Mouse (Mus musculus): Measurements from ENCODE around the gene Ccm2l. TPM values are rescaled to one million over a fixed set of nuclear protein-coding genes. Genes with fewer than 3 reads are reported as not detected.
A peak's percentile ranks its signal among the peaks of the same experiment; 100 is the strongest.

Gene Ccm2l
- total RNA-seq, 2 experiments from 2014 or later: 26.9 to 29.1 TPM

GRCm38 (mm10) chr2:153086166-153086565, 20.4 kb downstream of the Ccm2l start:
- intact Hi-C loops (cut with DNase I): no loop called here
- no peak for DNase-seq

GRCm38 (mm10) chr2:153087091-153087490, 21.3 kb downstream of the Ccm2l start:
- DNase-seq: no peak
- intact Hi-C loops (cut with DNase I): no loop called here

- no peak for DNase-seq
- intact Hi-C loops (cut with DNase I): no loop called here
Measured at GRCm38 (mm10) chr2:153089316-153089715, 23.6 kb downstream of the Ccm2l start.

- peak in 1 of 2 experiments; percentile 44 for DNase-seq
- intact Hi-C loops (cut with DNase I): no loop called here
Measured at GRCm38 (mm10) chr2:153090551-153091165, 24.9 kb downstream of the Ccm2l start.

- no peak for DNase-seq
- intact Hi-C loops (cut with DNase I): no loop called here
Measured at GRCm38 (mm10) chr2:153107046-153107766, 41.5 kb downstream of the Ccm2l start.

- no peak for DNase-seq
- intact Hi-C loops (cut with DNase I): no loop called here
Measured at GRCm38 (mm10) chr2:153107802-153108201, 42.0 kb downstream of the Ccm2l start.

GRCm38 (mm10) chr2:153108313-153109264, 42.8 kb downstream of the Ccm2l start, which contains the start of gene Hck:
TSS of gene Hck (plus strand) at chr2:153108468.
- intact Hi-C loops (cut with DNase I): no loop called here
- peak; percentile 50 to 57 for DNase-seq

GRCm38 (mm10) chr2:153109596-153109995, 43.8 kb downstream of the Ccm2l start:
- no peak for DNase-seq
- intact Hi-C loops (cut with DNase I): no loop called here

- intact Hi-C loops (cut with DNase I): no loop called here
- no peak for DNase-seq
Measured at GRCm38 (mm10) chr2:153111298-153111697, 45.5 kb downstream of the Ccm2l start.

GRCm38 (mm10) chr2:153115679-153116081, 49.9 kb downstream of the Ccm2l start:
- no peak for DNase-seq
- intact Hi-C loops (cut with DNase I): no loop called here

GRCm38 (mm10) chr2:153117051-153117486, 51.3 kb downstream of the Ccm2l start:
- peak; percentile 25 to 39 for DNase-seq

GRCm38 (mm10) chr2:153119488-153119887, 53.7 kb downstream of the Ccm2l start:
- DNase-seq: no peak
- intact Hi-C loops (cut with DNase I): no loop called here

More at GRCm38 (mm10) chr2:153117051-153117486, 51.3 kb downstream of the Ccm2l start:
- intact Hi-C loops (cut with DNase I): no loop called here

GRCm38 (mm10) chr2:153120126-153120525, 54.4 kb downstream of the Ccm2l start:
- no peak for DNase-seq
- intact Hi-C loops (cut with DNase I): no loop called here

GRCm38 (mm10) chr2:153121821-153122615, 56.3 kb downstream of the Ccm2l start:
- no peak for DNase-seq
- intact Hi-C loops (cut with DNase I): no loop called here

- DNase-seq: no peak
Measured at GRCm38 (mm10) chr2:153122701-153123100, 56.9 kb downstream of the Ccm2l start.

GRCm38 (mm10) chr2:153125875-153126274, 60.1 kb downstream of the Ccm2l start:
- intact Hi-C loops (cut with DNase I): no loop called here
- no peak for DNase-seq

More at GRCm38 (mm10) chr2:153122701-153123100, 56.9 kb downstream of the Ccm2l start:
- intact Hi-C loops (cut with DNase I): no loop called here

- peak in 1 of 2 experiments; percentile 24 for DNase-seq
- intact Hi-C loops (cut with DNase I): no loop called here
Measured at GRCm38 (mm10) chr2:153131019-153131418, 65.3 kb downstream of the Ccm2l start.
